Mouse (Mus musculus) limb, embryonic 11.5 days (tissue): ENCODE results near the gene Gm4553. TPM values are rescaled to one million over a fixed set of nuclear protein-coding genes. Genes with fewer than 3 reads are reported as not detected.
"Not testable (repeated sequence)": the region's sequence is repeated elsewhere in the genome, so short reads cannot be mapped to it uniquely, and the experiment has no call there.

Source experiments
- ATAC-seq: fragments of 200-750 bp; cut with Nextera tagmentation; 2 replicates; pipeline ENCODE4 v1.8.0; 2017; ENCODE audit warnings: low read depth; ENCODE audit not compliant: insufficient number of reproducible peaks, low FRiP score, low TSS enrichment
- DNase-seq: peaks from one replicate; pipeline ENCODE4 v3.0.0-alpha.2; 2015; ENCODE audit warnings: low spot score
- H3K27ac ChIP-seq: fragments of 300-500 bp; sonication (generic); replicated peaks from 2 replicates; pipeline ENCODE4 v1.5.1; 2014; ENCODE audit warnings: low read depth, mild to moderate bottlenecking, low read length
- H3K27me3 ChIP-seq: fragments of 300-500 bp; sonication (generic); 2 replicates; pipeline ENCODE4 v1.6.1; 2014; ENCODE audit warnings: mild to moderate bottlenecking, low read length, mixed read lengths; ENCODE audit not compliant: control insufficient read depth, insufficient read depth
- H3K36me3 ChIP-seq: fragments of 300-500 bp; sonication (generic); 2 replicates; pipeline ENCODE4 v1.6.1; 2014; ENCODE audit warnings: mild to moderate bottlenecking, low read length, moderate library complexity, mixed read lengths; ENCODE audit not compliant: control insufficient read depth, insufficient read depth
- H3K4me1 ChIP-seq: fragments of 300-500 bp; sonication (generic); 2 replicates; pipeline ENCODE4 v1.6.1; 2014; ENCODE audit warnings: low read length, mixed read lengths; ENCODE audit not compliant: control insufficient read depth, insufficient read depth
- H3K4me2 ChIP-seq: fragments of 300-500 bp; sonication (generic); 2 replicates; pipeline ENCODE4 v1.6.1; 2014; ENCODE audit warnings: low read depth, mild to moderate bottlenecking, moderate library complexity; ENCODE audit not compliant: severe bottlenecking
- H3K4me3 ChIP-seq: fragments of 300-500 bp; sonication (generic); 2 replicates; pipeline ENCODE4 v1.5.1; 2014; ENCODE audit warnings: low read depth, low read length
- H3K9ac ChIP-seq: fragments of 300-500 bp; sonication (generic); 2 replicates; pipeline ENCODE4 v1.6.1; 2014; ENCODE audit warnings: mild to moderate bottlenecking, low read length
- H3K9me3 ChIP-seq: fragments of 300-500 bp; sonication (generic); 2 replicates; pipeline ENCODE4 v1.6.1; 2016; ENCODE audit warnings: low read length; ENCODE audit not compliant: control insufficient read depth
- WGBS: fragments of 180-500 bp; shearing (Covaris S2); extraction: QIAGEN DNeasy Blood & Tissue Kit; methylation state at CpG from one replicate; pipeline ENCODE4 v1.1.7; 2014; 5-methylcytosine and 5-hydroxymethylcytosine counted together
- polyA plus RNA-seq: library from polyadenylated mRNA; unstranded; fragments of >200 nt; fragmentation: Nextera tagmentation; extraction: Ambion mirVana; gene quantifications from 2 replicates; pipeline ENCODE4 v1.2.1, GENCODE M21; 2014

Gm4553 gene
- polyA plus RNA-seq, 1 experiment from 2014 or later: not detected

DNA sequence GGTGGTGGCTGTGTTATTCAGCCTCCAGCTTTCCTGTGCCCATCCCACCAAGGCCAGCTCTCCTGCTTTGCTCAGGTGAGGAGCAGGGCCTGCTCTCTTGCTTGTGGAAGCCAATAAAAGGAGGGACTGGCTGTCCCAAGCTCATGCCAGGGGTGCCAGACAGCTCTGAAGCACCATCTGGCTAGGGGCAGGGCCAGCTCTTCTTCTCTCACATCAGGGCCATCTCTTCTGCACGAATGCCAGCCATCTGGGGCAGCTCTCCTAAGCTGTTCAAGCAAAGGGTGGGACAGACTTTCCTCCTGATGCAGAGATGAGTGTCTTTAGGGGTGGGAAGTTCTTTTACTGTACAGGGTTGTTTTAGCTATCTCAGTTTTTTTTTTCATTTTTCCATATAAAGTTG, 15.5 kb upstream of the Gm4553 start:
- WGBS: 50% methylated on average over 1 of the region's 1 CpGs

DNA sequence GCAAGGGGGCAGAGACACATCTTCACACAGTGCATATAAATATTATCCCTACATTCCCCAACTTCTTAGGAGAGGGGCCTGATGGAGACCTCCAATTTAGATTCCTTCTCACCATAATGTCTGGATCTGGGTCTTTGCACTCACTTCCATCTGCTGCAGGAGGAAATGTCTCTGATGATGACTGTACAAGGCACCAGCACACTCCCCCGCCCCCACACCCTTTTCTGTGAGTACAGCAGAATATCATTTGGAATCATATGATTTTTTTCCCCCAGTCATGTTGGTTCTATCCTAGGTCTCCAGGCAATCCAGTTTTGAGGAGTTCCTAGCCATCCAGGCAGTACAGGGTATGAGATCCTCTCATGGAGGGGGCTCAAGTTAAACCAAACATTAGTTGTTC, 13.1 kb upstream of the Gm4553 start:
- DNase-seq: no peak
- H3K4me3 ChIP-seq: no peak overlapping the region
- H3K9ac ChIP-seq: no peak overlapping the region
- no peaks in the 10 kb centered on the region for H3K9me3 ChIP-seq
- H3K4me1 ChIP-seq: no peaks in the 10 kb centered on the region
- no peak for ATAC-seq
- H3K36me3 ChIP-seq: no peaks in the 10 kb centered on the region
- H3K27me3 ChIP-seq: no peaks in the 10 kb centered on the region
- no peak overlapping the region for H3K4me2 ChIP-seq
- WGBS: 90% methylated on average over 1 of the region's 1 CpGs
- H3K27ac ChIP-seq: no peak overlapping the region

More for the DNA sequence above, 15.5 kb upstream of the Gm4553 start:
- Histone ChIP-seq H3K36me3 (no peaks in the 10 kb centered on the region), H3K9me3 (no peaks in the 10 kb centered on the region), H3K4me3 (no peak overlapping the region), H3K9ac (no peak overlapping the region), H3K27me3 (no peaks in the 10 kb centered on the region), H3K4me1 (no peaks in the 10 kb centered on the region), H3K27ac (no peak overlapping the region), H3K4me2 (no peak overlapping the region)
- no peak for ATAC-seq
- no peak for DNase-seq

DNA sequence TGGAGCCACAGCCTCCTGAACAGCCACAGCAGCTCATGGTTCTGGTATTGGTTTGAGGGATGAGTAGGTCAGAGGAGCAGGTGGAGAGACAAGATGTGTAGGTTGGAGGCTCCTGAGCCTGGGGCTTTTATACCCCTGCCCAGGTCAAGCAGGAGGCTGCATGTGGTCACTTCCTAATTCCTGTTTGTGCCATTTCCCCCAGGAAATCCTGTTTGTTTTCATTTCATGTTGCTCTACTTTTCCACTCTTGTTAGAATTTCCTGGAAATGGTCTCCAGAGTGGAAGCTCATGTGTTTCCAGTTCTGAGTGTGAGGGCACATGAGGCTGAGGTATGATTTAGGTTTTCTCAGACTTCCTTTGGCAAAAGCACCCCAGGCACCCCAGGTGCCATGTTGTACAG, 10.4 kb upstream of the Gm4553 start, which contains the start of gene Krtap5-2:
TSS of gene Krtap5-2 (minus strand) at position 101 of the 400 bp plus-strand sequence.
- not testable (repeated sequence) for H3K36me3 ChIP-seq, H3K4me3 ChIP-seq, H3K27me3 ChIP-seq, H3K9me3 ChIP-seq, ATAC-seq, DNase-seq, H3K4me1 ChIP-seq, H3K9ac ChIP-seq, H3K4me2 ChIP-seq, H3K27ac ChIP-seq

DNA sequence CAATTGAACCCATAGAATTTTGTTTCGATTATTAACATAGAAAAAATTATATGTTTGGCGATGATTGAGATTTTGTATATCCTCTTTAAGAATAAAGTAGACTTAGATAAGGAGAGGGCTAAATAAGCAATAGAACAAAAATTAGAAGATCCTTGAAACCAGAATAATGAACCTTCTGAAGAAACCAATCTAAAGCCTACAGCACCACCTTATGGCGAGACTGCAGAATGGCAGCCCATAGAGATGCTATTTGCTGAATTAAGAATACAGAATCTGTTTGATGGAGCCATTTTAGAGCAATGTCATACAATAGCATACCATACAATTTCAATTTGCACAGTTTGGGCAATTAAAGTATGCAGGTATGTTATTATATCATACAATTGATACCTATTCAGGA, 4.3 kb upstream of the Gm4553 start:
- no peaks in the 10 kb centered on the region for H3K4me1 ChIP-seq
- no peak overlapping the region for H3K27ac ChIP-seq
- DNase-seq (no peak), ATAC-seq (no peak)
- H3K36me3 ChIP-seq: no peaks in the 10 kb centered on the region
- H3K27me3 ChIP-seq: no peaks in the 10 kb centered on the region
- H3K9me3 ChIP-seq: no peaks in the 10 kb centered on the region
- no peak overlapping the region for H3K4me2 ChIP-seq
- H3K9ac ChIP-seq: no peak overlapping the region
- WGBS: 44% methylated on average over 3 of the region's 3 CpGs
- no peak overlapping the region for H3K4me3 ChIP-seq

DNA sequence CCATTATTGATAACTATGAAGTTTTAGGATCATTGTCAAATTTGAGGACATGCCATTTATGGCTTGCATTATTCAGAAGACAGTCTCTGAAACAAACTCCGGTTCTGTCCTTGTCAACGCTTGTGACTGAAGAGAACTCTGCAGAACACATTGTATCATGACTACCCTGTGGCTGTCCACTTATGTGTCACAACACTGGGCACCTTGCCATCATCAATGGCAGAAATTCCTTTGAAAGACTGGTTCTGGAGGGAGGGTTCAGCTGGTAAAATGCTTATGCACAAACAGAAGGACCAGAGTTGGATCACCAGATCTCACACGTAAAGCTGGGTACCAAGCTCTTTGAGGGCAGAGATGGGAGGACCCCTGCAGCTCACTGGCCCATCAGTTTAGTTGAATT, 6.2 kb downstream of the Gm4553 start:
- DNase-seq (no peak), ATAC-seq (no peak)
- no peaks in the 10 kb centered on the region for H3K27me3 ChIP-seq
- H3K9ac ChIP-seq: no peak overlapping the region
- H3K27ac ChIP-seq: no peak overlapping the region
- H3K36me3 ChIP-seq: no peaks in the 10 kb centered on the region
- no peaks in the 10 kb centered on the region for H3K9me3 ChIP-seq
- H3K4me3 ChIP-seq: no peak overlapping the region
- 88% methylated on average over 3 of the region's 3 CpGs for WGBS
- no peak overlapping the region for H3K4me2 ChIP-seq
- no peaks in the 10 kb centered on the region for H3K4me1 ChIP-seq

DNA sequence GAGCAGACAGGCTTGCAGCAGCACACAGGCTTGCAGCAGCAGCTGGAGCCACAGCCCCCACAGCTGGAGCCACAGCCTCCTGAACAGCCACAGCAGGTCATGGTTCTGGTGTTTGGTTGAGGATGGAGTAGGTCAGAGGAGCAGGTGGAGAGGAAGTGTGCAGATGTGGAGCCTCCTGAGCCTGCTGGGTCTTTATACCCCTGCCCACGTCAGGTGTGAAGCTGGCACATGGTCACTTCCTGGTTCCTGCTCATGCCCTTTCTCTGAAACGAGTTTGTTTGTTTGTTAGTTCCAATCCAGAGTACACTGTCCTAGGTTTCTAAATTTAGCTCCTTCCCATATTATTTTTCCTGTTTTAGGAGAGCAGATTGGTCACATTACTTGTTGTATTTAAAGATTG, 8.5 kb downstream of the Gm4553 start, which contains the start of gene Gm29735:
TSS of gene Gm29735 (minus strand) at position 101 of the 400 bp plus-strand sequence.
- H3K9me3 ChIP-seq, H3K9ac ChIP-seq, ATAC-seq, H3K36me3 ChIP-seq, H3K27ac ChIP-seq, H3K4me3 ChIP-seq, H3K27me3 ChIP-seq, H3K4me2 ChIP-seq, H3K4me1 ChIP-seq, DNase-seq: not testable (repeated sequence)
- WGBS: 43% methylated on average over 2 of the region's 2 CpGs

DNA sequence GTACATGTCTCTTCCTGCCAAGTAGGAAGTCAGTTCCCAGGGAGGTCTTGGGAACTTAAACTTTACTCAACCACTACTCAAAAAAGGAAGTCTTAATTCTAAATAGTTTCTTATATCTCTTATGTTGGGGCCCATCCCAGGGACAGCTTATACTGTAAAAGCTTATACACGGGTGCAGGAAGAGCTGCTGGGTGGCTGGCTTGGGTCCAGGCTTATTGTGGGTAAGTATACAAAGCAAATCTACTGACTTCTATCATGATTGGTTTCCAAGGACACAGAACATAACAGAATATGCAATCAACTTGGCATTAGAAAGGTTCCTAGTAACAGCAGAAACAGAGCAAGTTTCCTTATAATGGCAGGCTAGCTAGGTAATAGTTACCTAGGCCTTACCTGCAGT, 10.2 kb downstream of the Gm4553 start:
- WGBS: 72% methylated on average over 1 of the region's 1 CpGs
- H3K36me3 ChIP-seq: no peaks in the 10 kb centered on the region
- H3K4me2 ChIP-seq: no peak overlapping the region
- H3K27ac ChIP-seq: no peak overlapping the region
- H3K4me3 ChIP-seq: no peak overlapping the region
- no peaks in the 10 kb centered on the region for H3K4me1 ChIP-seq
- DNase-seq (no peak), ATAC-seq (no peak)
- H3K27me3 ChIP-seq: no peaks in the 10 kb centered on the region
- no peaks in the 10 kb centered on the region for H3K9me3 ChIP-seq
- H3K9ac ChIP-seq: no peak overlapping the region

DNA sequence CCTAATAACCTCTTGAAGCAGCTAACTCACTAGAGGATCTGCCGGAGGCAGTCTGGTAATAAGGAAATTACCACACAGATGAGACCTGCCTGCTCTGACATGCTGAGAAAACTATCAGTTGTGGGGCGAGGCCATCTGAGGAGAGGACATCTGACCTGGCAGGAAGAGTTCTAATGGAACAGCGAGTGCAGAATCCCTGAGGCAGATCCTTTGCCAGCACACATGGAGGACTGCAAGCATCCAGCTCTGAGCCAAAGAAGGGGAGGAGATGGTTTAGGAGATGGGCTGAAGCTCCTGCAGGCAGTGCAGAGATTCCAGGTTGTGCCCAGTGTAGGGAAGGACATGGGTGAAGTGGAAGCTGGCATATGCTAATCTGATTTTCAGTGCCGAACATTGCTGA, 13.3 kb downstream of the Gm4553 start:
- H3K27me3 ChIP-seq: no peaks in the 10 kb centered on the region
- H3K4me1 ChIP-seq: no peaks in the 10 kb centered on the region
- WGBS: 82% methylated on average over 4 of the region's 4 CpGs
- H3K9ac ChIP-seq: no peak overlapping the region
- no peaks in the 10 kb centered on the region for H3K36me3 ChIP-seq
- no peak overlapping the region for H3K27ac ChIP-seq
- ATAC-seq (no peak), DNase-seq (no peak)
- H3K4me2 ChIP-seq: no peak overlapping the region
- H3K9me3 ChIP-seq: no peaks in the 10 kb centered on the region
- H3K4me3 ChIP-seq: no peak overlapping the region

DNA sequence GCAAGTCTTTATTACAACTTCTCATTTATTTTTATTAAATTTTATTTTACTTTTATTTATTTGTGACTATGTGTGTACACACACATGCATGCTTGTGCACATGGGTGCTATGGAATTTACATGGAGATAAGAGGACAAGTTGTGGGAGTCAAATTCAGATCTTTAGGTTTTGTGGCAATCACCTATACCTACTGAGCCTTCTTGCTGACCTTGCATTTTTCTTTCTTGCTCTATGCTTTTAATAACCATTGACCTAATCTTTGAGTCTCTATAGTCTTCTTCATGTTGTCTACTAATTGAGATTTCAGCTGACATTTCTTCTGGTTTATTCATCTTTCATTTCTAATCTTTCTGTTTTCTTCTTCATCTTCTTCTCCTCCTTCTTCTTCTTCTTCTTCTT, 16.9 kb downstream of the Gm4553 start:
- Histone ChIP-seq H3K4me2 (no peak overlapping the region), H3K9me3 (no peaks in the 10 kb centered on the region), H3K36me3 (no peaks in the 10 kb centered on the region), H3K27ac (no peak overlapping the region), H3K4me1 (no peaks in the 10 kb centered on the region), H3K4me3 (no peak overlapping the region), H3K27me3 (no peaks in the 10 kb centered on the region), H3K9ac (no peak overlapping the region)
- DNase-seq (no peak), ATAC-seq (no peak)
